Mouse (Mus musculus) liver, embryonic 11.5 days (tissue): ENCODE measurements around the gene Sncg. TPM values are rescaled to one million over a fixed set of nuclear protein-coding genes. Genes with fewer than 3 reads are reported as not detected.

Source experiments
- polyA plus RNA-seq: library from polyadenylated mRNA; unstranded; fragments of >200 nt; fragmentation: Nextera tagmentation; extraction: Ambion mirVana; gene quantifications from 2 replicates; pipeline ENCODE4 v1.2.1, GENCODE M21; 2014

The Sncg gene
- polyA plus RNA-seq, 1 experiment from 2014 or later, result 1.6 TPM

Other genes starting within 250 kb of the Sncg start
- 0.04 and 0.06 TPM in 2 replicates for gene Npy4r, start 222.3 kb downstream of the Sncg start, polyA plus RNA-seq
- 0.03 and 0.16 TPM in 2 replicates for gene Gprin2, start 173.1 kb downstream of the Sncg start, polyA plus RNA-seq
- gene Syt15, start 155.2 kb downstream of the Sncg start, polyA plus RNA-seq, result 0.21 and 0.29 TPM in 2 replicates
- gene Shld2, start 64.3 kb downstream of the Sncg start, polyA plus RNA-seq, result 10.5 and 15.4 TPM in 2 replicates
- 182 and 192 TPM in 2 replicates for gene Glud1, start 64.1 kb downstream of the Sncg start, polyA plus RNA-seq
- 0.66 TPM in 1 of 2 replicates, not detected in the other for gene Fam25c, start 19.4 kb downstream of the Sncg start, polyA plus RNA-seq
- gene Mmrn2, start 676 bp upstream of the Sncg start, polyA plus RNA-seq, result 5.3 and 6.2 TPM in 2 replicates
- gene Bmpr1a, start 128.6 kb upstream of the Sncg start, polyA plus RNA-seq, result 17.4 and 18.0 TPM in 2 replicates
- not detected in 2 replicates for gene 9230112D13Rik, start 148.0 kb upstream of the Sncg start, polyA plus RNA-seq
- 0.38 and 2.7 TPM in 2 replicates for gene Ldb3, start 213.9 kb upstream of the Sncg start, polyA plus RNA-seq
- gene Opn4, start 225.4 kb upstream of the Sncg start, polyA plus RNA-seq, result not detected in 2 replicates